Mouse (Mus musculus): ENCODE measurements around the gene Nfkb2.
A peak's percentile ranks its signal among the peaks of the same experiment; 100 is the strongest.

The Nfkb2 gene

GRCm38 (mm10) chr19:46304216-46304841, at the start of gene Nfkb2:
TSS of gene Nfkb2 (plus strand) at chr19:46304320.
- DNase-seq (ENCODE audit: low read depth), result peak; percentile 98

GRCm38 (mm10) chr19:46264762-46265161, 39.4 kb upstream of the Nfkb2 start:
- peak; percentile 21 for DNase-seq (ENCODE audit: low read depth)

GRCm38 (mm10) chr19:46275307-46275706, 28.8 kb upstream of the Nfkb2 start:
- DNase-seq (ENCODE audit: low read depth), result peak; percentile 52

GRCm38 (mm10) chr19:46282081-46282849, 21.9 kb upstream of the Nfkb2 start:
- DNase-seq (ENCODE audit: low read depth), result no peak

- DNase-seq (ENCODE audit: low read depth), result no peak
These were observed 19.4 kb upstream of the Nfkb2 start for GRCm38 (mm10) chr19:46284686-46285085.

- DNase-seq (ENCODE audit: low read depth), result no peak
These were observed 18.5 kb upstream of the Nfkb2 start for GRCm38 (mm10) chr19:46285631-46286030.

GRCm38 (mm10) chr19:46286047-46286446, 18.1 kb upstream of the Nfkb2 start:
- DNase-seq (ENCODE audit: low read depth), result no peak

- no peak for DNase-seq (ENCODE audit: low read depth)
These were observed 17.2 kb upstream of the Nfkb2 start for GRCm38 (mm10) chr19:46286926-46287325.

GRCm38 (mm10) chr19:46287566-46287965, 16.6 kb upstream of the Nfkb2 start:
- DNase-seq (ENCODE audit: low read depth), result no peak

GRCm38 (mm10) chr19:46290535-46291105, 13.5 kb upstream of the Nfkb2 start:
- DNase-seq (ENCODE audit: low read depth), result no peak

GRCm38 (mm10) chr19:46296938-46297337, 7.2 kb upstream of the Nfkb2 start:
- no peak for DNase-seq (ENCODE audit: low read depth)

GRCm38 (mm10) chr19:46300294-46301045, 3.6 kb upstream of the Nfkb2 start:
- DNase-seq (ENCODE audit: low read depth), result no peak

GRCm38 (mm10) chr19:46302551-46302950, 1.6 kb upstream of the Nfkb2 start:
- DNase-seq (ENCODE audit: low read depth), result no peak

GRCm38 (mm10) chr19:46303251-46304215, 587 bp upstream of the Nfkb2 start:
- DNase-seq (ENCODE audit: low read depth), result peak; percentile 34

GRCm38 (mm10) chr19:46304908-46305333, 801 bp downstream of the Nfkb2 start:
- DNase-seq (ENCODE audit: low read depth), result no peak

GRCm38 (mm10) chr19:46305432-46306267, 1.5 kb downstream of the Nfkb2 start:
- DNase-seq (ENCODE audit: low read depth), result peak; percentile 98

- no peak for DNase-seq (ENCODE audit: low read depth)
These were observed 2.1 kb downstream of the Nfkb2 start for GRCm38 (mm10) chr19:46306268-46306610.

GRCm38 (mm10) chr19:46306751-46307289, 2.7 kb downstream of the Nfkb2 start:
- peak; percentile 24 for DNase-seq (ENCODE audit: low read depth)

- DNase-seq (ENCODE audit: low read depth), result no peak
These were observed 3.7 kb downstream of the Nfkb2 start for GRCm38 (mm10) chr19:46307781-46308180.

GRCm38 (mm10) chr19:46308303-46308702, 4.2 kb downstream of the Nfkb2 start:
- peak; percentile 33 for DNase-seq (ENCODE audit: low read depth)
